Mouse (Mus musculus) stomach, postnatal 0 days (tissue): ENCODE data around the gene Atp12a. TPM values are rescaled to one million over a fixed set of nuclear protein-coding genes. Genes with fewer than 3 reads are reported as not detected.

Experiments used
- ATAC-seq: fragments of 200-750 bp; cut with Nextera tagmentation; 2 replicates; pipeline ENCODE4 v1.8.0; 2017; ENCODE audit not compliant: low FRiP score, low TSS enrichment
- DNase-seq: peaks from one replicate; pipeline ENCODE4 v3.0.0-alpha.2; 2016; ENCODE audit warnings: low spot score
- H3K27ac ChIP-seq: fragments of 300-500 bp; sonication (generic); replicated peaks from 2 replicates; pipeline ENCODE4 v1.5.1; 2014; ENCODE audit warnings: mild to moderate bottlenecking, control low read depth
- H3K27me3 ChIP-seq: fragments of 300-500 bp; sonication (generic); 2 replicates; pipeline ENCODE4 v1.6.1; 2014; ENCODE audit warnings: low read length; ENCODE audit not compliant: control insufficient read depth, insufficient read depth
- H3K36me3 ChIP-seq: fragments of 300-500 bp; sonication (generic); 2 replicates; pipeline ENCODE4 v1.6.1; 2014; ENCODE audit warnings: low read length, mixed read lengths; ENCODE audit not compliant: control insufficient read depth, insufficient read depth
- H3K4me1 ChIP-seq: fragments of 300-500 bp; sonication (generic); replicated peaks from 2 replicates; pipeline ENCODE4 v1.6.1; 2014; ENCODE audit warnings: antibody characterized with exemption; ENCODE audit not compliant: control insufficient read depth, insufficient read depth
- H3K4me2 ChIP-seq: fragments of 300-500 bp; sonication (generic); replicated peaks from 2 replicates; pipeline ENCODE4 v1.6.1; 2014; ENCODE audit warnings: low read depth, mild to moderate bottlenecking, control low read depth, moderate library complexity
- H3K4me3 ChIP-seq: fragments of 300-500 bp; sonication (generic); 2 replicates; pipeline ENCODE4 v1.5.1; 2014; ENCODE audit warnings: low read depth, low read length, control low read depth
- H3K9ac ChIP-seq: fragments of 300-500 bp; sonication (generic); 2 replicates; pipeline ENCODE4 v1.6.1; 2014; ENCODE audit warnings: mild to moderate bottlenecking, low read length, control low read depth, mixed read lengths
- H3K9me3 ChIP-seq: fragments of 300-500 bp; sonication (generic); 2 replicates; pipeline ENCODE4 v1.6.1; 2016; ENCODE audit warnings: low read length; ENCODE audit not compliant: control insufficient read depth
- CTCF ChIP-seq: IDR thresholded peaks from 2 replicates; pipeline ENCODE4 v1.5.1; 2016; ENCODE audit warnings: antibody characterized with exemption, low read depth, mild to moderate bottlenecking, moderate library complexity
- whole genome bisulfite sequencing: fragments of 180-500 bp; shearing (Covaris S2); extraction: QIAGEN DNeasy Blood & Tissue Kit; methylation state at CpG from one replicate; pipeline ENCODE4 v1.1.7; 2014; 5-methylcytosine and 5-hydroxymethylcytosine counted together
- polyA plus RNA-seq: library from polyadenylated mRNA; unstranded; fragments of >200 nt; fragmentation: Nextera tagmentation; extraction: Ambion mirVana; gene quantifications from 2 replicates; pipeline ENCODE4 v1.2.1, GENCODE M21; 2015

Gene Atp12a
- polyA plus RNA-seq, 1 experiment from 2014 or later, result 0.05 TPM

- H3K4me3 ChIP-seq, result no peak overlapping the region
- ATAC-seq (no peak), DNase-seq (no peak)
- H3K36me3 ChIP-seq, result no peaks in the 10 kb centered on the region
- TF ChIP-seq CTCF, result no peak
- 90% methylated on average over 2 of the region's 2 CpGs for WGBS
- H3K9ac ChIP-seq, result no peak overlapping the region
- no peaks in the 10 kb centered on the region for H3K4me1 ChIP-seq
- H3K9me3 ChIP-seq, result no peaks in the 10 kb centered on the region
- no peak overlapping the region for H3K4me2 ChIP-seq
- H3K27ac ChIP-seq, result no peak overlapping the region
- H3K27me3 ChIP-seq, result no peaks in the 10 kb centered on the region
Observed at GRCm38 (mm10) chr14:56403072-56403375, 38.2 kb downstream of the Atp12a start.

Other genes starting within 250 kb of the Atp12a start
- gene Gzme, start 244.4 kb upstream of the Atp12a start, polyA plus RNA-seq, result not detected in 2 replicates
- gene Gzmd, start 232.5 kb upstream of the Atp12a start, polyA plus RNA-seq, result not detected in 2 replicates
- gene Gzmg, start 205.5 kb upstream of the Atp12a start, polyA plus RNA-seq, result not detected in 2 replicates
- gene Gzmn, start 190.5 kb upstream of the Atp12a start, polyA plus RNA-seq, result not detected in 2 replicates
- gene Gzmf, start 153.7 kb upstream of the Atp12a start, polyA plus RNA-seq, result not detected in 2 replicates
- gene Gzmc, start 130.4 kb upstream of the Atp12a start, polyA plus RNA-seq, result 0.11 TPM in 1 of 2 replicates, not detected in the other
- gene Gzmb, start 102.8 kb upstream of the Atp12a start, polyA plus RNA-seq, result 0.11 and 0.15 TPM in 2 replicates
- 0.40 and 0.67 TPM in 2 replicates for gene Rnf17, start 37.5 kb downstream of the Atp12a start, polyA plus RNA-seq
- gene Cenpj, start 210.4 kb downstream of the Atp12a start, polyA plus RNA-seq, result 1.9 and 2.2 TPM in 2 replicates
- 6.6 and 7.2 TPM in 2 replicates for gene Parp4, start 210.6 kb downstream of the Atp12a start, polyA plus RNA-seq